27 mouse cellular contexts compared by ENCODE assay signal in the genomic region with DNA sequence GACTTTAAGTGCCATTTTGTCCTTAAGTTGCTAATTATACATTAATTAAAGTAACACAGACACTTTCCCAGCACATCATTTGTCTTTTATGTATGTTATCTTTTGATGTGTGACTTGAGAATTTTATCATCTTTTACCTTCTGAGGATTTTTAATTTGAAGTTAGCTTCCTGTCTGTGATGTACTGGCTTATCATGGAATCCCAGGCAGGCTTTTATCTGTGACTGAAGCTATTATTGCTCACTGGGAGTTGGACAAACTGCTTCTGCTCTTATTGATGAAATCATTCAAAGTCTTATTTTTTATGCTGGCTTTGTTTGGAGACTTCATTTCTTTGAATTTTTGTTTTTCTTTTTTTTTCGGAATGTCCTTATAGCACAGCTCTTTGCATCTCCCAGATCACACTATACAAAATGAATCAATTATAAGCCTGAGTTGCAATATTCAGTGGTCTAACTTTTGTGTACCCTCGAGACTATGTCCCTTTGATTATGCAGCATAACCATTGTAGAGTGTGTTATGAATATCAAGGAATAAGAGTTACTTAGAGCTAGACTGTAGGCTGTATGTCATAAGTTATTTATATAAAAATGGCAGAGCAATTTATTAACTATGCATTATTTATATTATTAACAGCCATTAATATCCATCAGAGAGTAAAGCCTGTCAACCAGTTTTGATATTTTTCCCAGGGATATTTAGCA.
DNase-seq lines count a peak whose midpoint lies in the region; ATAC-seq lines count a peak whose summit lies in the region.
"Had no signal": no experiment of that assay in that cellular context is flagged by ENCODE, and none has a peak within 500 bp of the region (broad histone marks: within the 10 kb centered on the region; RNA-seq: fewer than 3 reads in every experiment).

No protein-coding gene starts in this region.

- no peak overlapping the region for H3K4me2 ChIP-seq in midbrain, embryonic 15.5 days
- no peak overlapping the region for H3K4me2 ChIP-seq in midbrain, embryonic 13.5 days (replicated peaks)
- H3K4me2 ChIP-seq in liver, embryonic 15.5 days: no peak overlapping the region
- H3K4me2 ChIP-seq in forebrain, embryonic 16.5 days (ENCODE audit: low read length): no peak overlapping the region
- H3K4me2 ChIP-seq in hindbrain, embryonic 12.5 days (replicated peaks): no peak overlapping the region
- H3K4me2 ChIP-seq: embryonic facial prominence, embryonic 15.5 days; forebrain, embryonic 12.5 days; heart, embryonic 11.5 days; hindbrain, embryonic 14.5 days; limb, embryonic 15.5 days; lung, embryonic 15.5 days had no signal

- H3K36me3 ChIP-seq in midbrain, embryonic 15.5 days (replicated peaks): no peaks in the 10 kb centered on the region
- no peaks in the 10 kb centered on the region for H3K36me3 ChIP-seq in midbrain, embryonic 13.5 days
- H3K36me3 ChIP-seq in liver, embryonic 15.5 days (replicated peaks): no peaks in the 10 kb centered on the region
- no peaks in the 10 kb centered on the region for H3K36me3 ChIP-seq in forebrain, embryonic 16.5 days (ENCODE audit: control insufficient read depth, insufficient read depth)
- H3K36me3 ChIP-seq in hindbrain, embryonic 12.5 days: no peaks in the 10 kb centered on the region
- H3K36me3 ChIP-seq: embryonic facial prominence, embryonic 10.5 days; embryonic facial prominence, embryonic 15.5 days; forebrain, embryonic 12.5 days; limb, embryonic 10.5 days; limb, embryonic 15.5 days; lung, embryonic 15.5 days had no signal

- no peaks in the 10 kb centered on the region for H3K4me1 ChIP-seq in midbrain, embryonic 15.5 days
- no peaks in the 10 kb centered on the region for H3K4me1 ChIP-seq in midbrain, embryonic 13.5 days (replicated peaks)
- H3K4me1 ChIP-seq in liver, embryonic 15.5 days (replicated peaks): peaks cover 5% of the 10 kb centered on the region; the same call in 1 of the 2 replicates
- H3K4me1 ChIP-seq in forebrain, embryonic 16.5 days (replicated peaks; ENCODE audit: control insufficient read depth, insufficient read depth, low read length): no peaks in the 10 kb centered on the region
- H3K4me1 ChIP-seq in hindbrain, embryonic 12.5 days: no peaks in the 10 kb centered on the region
- H3K4me1 ChIP-seq: embryonic facial prominence, embryonic 10.5 days; embryonic facial prominence, embryonic 15.5 days; forebrain, embryonic 12.5 days; limb, embryonic 10.5 days; limb, embryonic 15.5 days; lung, embryonic 15.5 days; megakaryocyte, embryonic 14.5 days had no signal

- no peak overlapping the region for H3K4me3 ChIP-seq in midbrain, embryonic 15.5 days
- H3K4me3 ChIP-seq in midbrain, embryonic 13.5 days (replicated peaks): no peak overlapping the region
- H3K4me3 ChIP-seq in liver, embryonic 15.5 days (replicated peaks): no peak overlapping the region
- no peak overlapping the region for H3K4me3 ChIP-seq in forebrain, embryonic 16.5 days (replicated peaks; ENCODE audit: low read length)
- H3K4me3 ChIP-seq in hindbrain, embryonic 12.5 days: no peak overlapping the region
- H3K4me3 ChIP-seq: embryonic facial prominence, embryonic 10.5 days; embryonic facial prominence, embryonic 15.5 days; forebrain, embryonic 12.5 days; limb, embryonic 10.5 days; limb, embryonic 15.5 days; lung, embryonic 15.5 days; megakaryocyte, embryonic 14.5 days had no signal

- no peak overlapping the region for H3K27ac ChIP-seq in midbrain, embryonic 15.5 days
- no peak overlapping the region for H3K27ac ChIP-seq in midbrain, embryonic 13.5 days
- no peak overlapping the region for H3K27ac ChIP-seq in liver, embryonic 15.5 days (replicated peaks)
- H3K27ac ChIP-seq in forebrain, embryonic 16.5 days (ENCODE audit: low read length): no peak overlapping the region
- no peak overlapping the region for H3K27ac ChIP-seq in hindbrain, embryonic 12.5 days
- H3K27ac ChIP-seq: embryonic facial prominence, embryonic 10.5 days; embryonic facial prominence, embryonic 15.5 days; forebrain, embryonic 12.5 days; hindbrain, embryonic 14.5 days; limb, embryonic 10.5 days; limb, embryonic 15.5 days; lung, embryonic 15.5 days had no signal

- 67% methylated on average over 2 of the region's 2 CpGs for WGBS in midbrain, embryonic 15.5 days
- WGBS in midbrain, embryonic 13.5 days: 80% methylated on average over 2 of the region's 2 CpGs
- 39% methylated on average over 2 of the region's 2 CpGs for WGBS in liver, embryonic 15.5 days (ENCODE audit: insufficient replicate concordance)
- WGBS in forebrain, embryonic 16.5 days: 77% methylated on average over 2 of the region's 2 CpGs
- 80% methylated on average over 2 of the region's 2 CpGs for WGBS in hindbrain, embryonic 12.5 days

- no peaks in the 10 kb centered on the region for H3K9me3 ChIP-seq in midbrain, embryonic 15.5 days
- H3K9me3 ChIP-seq in midbrain, embryonic 13.5 days: no peaks in the 10 kb centered on the region
- no peaks in the 10 kb centered on the region for H3K9me3 ChIP-seq in liver, embryonic 15.5 days (replicated peaks)
- H3K9me3 ChIP-seq in forebrain, embryonic 16.5 days (ENCODE audit: control insufficient read depth, low read length): no peaks in the 10 kb centered on the region
- H3K9me3 ChIP-seq in hindbrain, embryonic 12.5 days (replicated peaks): no peaks in the 10 kb centered on the region
- H3K9me3 ChIP-seq: embryonic facial prominence, embryonic 10.5 days; embryonic facial prominence, embryonic 15.5 days; forebrain, embryonic 12.5 days; limb, embryonic 10.5 days; limb, embryonic 15.5 days; lung, embryonic 15.5 days; megakaryocyte, embryonic 14.5 days had no signal

- peak; percentile 72; the same call in 1 of the 2 replicates for ATAC-seq in midbrain, embryonic 15.5 days (replicated peaks)
- ATAC-seq in midbrain, embryonic 13.5 days: no peak
- peak; percentile 64 for ATAC-seq in liver, embryonic 15.5 days (ENCODE audit: insufficient read depth)
- ATAC-seq in forebrain, embryonic 16.5 days: no peak
- ATAC-seq in hindbrain, embryonic 12.5 days (ENCODE audit: low FRiP score): no peak
- ATAC-seq: intestine, postnatal 0 days had no signal

- H3K9ac ChIP-seq in midbrain, embryonic 15.5 days: no peak overlapping the region
- no peak overlapping the region for H3K9ac ChIP-seq in midbrain, embryonic 13.5 days (replicated peaks)
- no peak overlapping the region for H3K9ac ChIP-seq in liver, embryonic 15.5 days
- H3K9ac ChIP-seq in forebrain, embryonic 16.5 days (replicated peaks; ENCODE audit: low read depth, low read length): no peak overlapping the region
- no peak overlapping the region for H3K9ac ChIP-seq in hindbrain, embryonic 12.5 days
- H3K9ac ChIP-seq: embryonic facial prominence, embryonic 15.5 days; forebrain, embryonic 12.5 days; hindbrain, embryonic 14.5 days; limb, embryonic 15.5 days; lung, embryonic 15.5 days had no signal

- H3K27me3 ChIP-seq in midbrain, embryonic 15.5 days (replicated peaks): no peaks in the 10 kb centered on the region
- no peaks in the 10 kb centered on the region for H3K27me3 ChIP-seq in midbrain, embryonic 13.5 days
- no peaks in the 10 kb centered on the region for H3K27me3 ChIP-seq in liver, embryonic 15.5 days
- H3K27me3 ChIP-seq in forebrain, embryonic 16.5 days (replicated peaks; ENCODE audit: control insufficient read depth, insufficient read depth, low read length): no peaks in the 10 kb centered on the region
- H3K27me3 ChIP-seq in hindbrain, embryonic 12.5 days: no peaks in the 10 kb centered on the region
- H3K27me3 ChIP-seq: embryonic facial prominence, embryonic 15.5 days; forebrain, embryonic 12.5 days; limb, embryonic 15.5 days; lung, embryonic 15.5 days; megakaryocyte, embryonic 14.5 days had no signal

- peak; percentile 40 for DNase-seq in c-Kit-positive CD71-positive TER-119-positive erythroid progenitor cells, embryonic 14.5 days (ENCODE audit: low spot score)
- no peak for DNase-seq in urinary bladder, postnatal 36 days (ENCODE audit: low spot score in 2 of 2)
- DNase-seq: cerebellum, adult 18-20 months; cerebellum, postnatal 10 days; gastrocnemius, postnatal 36 days; heart, adult 18-20 months; heart, postnatal 36 days; kidney, adult 9 months; kidney, postnatal 10 days; lung, postnatal 36 days; thymus, adult 2 months; thymus, postnatal 4 days had no signal

Comparison
In these comparisons a context has a peak if more than half of its experiments do, and no peak if none do; other contexts are left out.
1. ATAC-seq: peak in midbrain, embryonic 15.5 days (single experiment) and liver, embryonic 15.5 days (single experiment); none in midbrain, embryonic 13.5 days (single experiment), forebrain, embryonic 16.5 days (single experiment) and hindbrain, embryonic 12.5 days (single experiment).